Mouse (Mus musculus): ENCODE data around the gene Fgfr2.

GRCm38 (mm10) chr7:130380367-130380766, 2742.8 kb downstream of the Fgfr2 start:
- TF ChIP-seq CTCF (IDR thresholded peaks at IDR 0.05; ENCODE audit: low read depth) = no peak
- TF ChIP-seq EP300 (IDR thresholded peaks at IDR 0.05; ENCODE audit: low read depth) = no peak

Measured in liver, postnatal 0 days (tissue).